Mouse (Mus musculus) forelimb bud, embryonic 11.5 days (tissue): ENCODE measurements around the gene Fam19a4.
A peak's percentile ranks its signal among the peaks of the same experiment; 100 is the strongest.
"Not testable (repeated sequence)": the region's sequence is repeated elsewhere in the genome, so short reads cannot be mapped to it uniquely, and the experiment has no call there.

Experiments
- DNase-seq: peaks from one replicate; pipeline ENCODE4 v3.0.0-alpha.2; 2012; ENCODE audit warnings: low read depth, low spot score

Fam19a4 gene

DNA sequence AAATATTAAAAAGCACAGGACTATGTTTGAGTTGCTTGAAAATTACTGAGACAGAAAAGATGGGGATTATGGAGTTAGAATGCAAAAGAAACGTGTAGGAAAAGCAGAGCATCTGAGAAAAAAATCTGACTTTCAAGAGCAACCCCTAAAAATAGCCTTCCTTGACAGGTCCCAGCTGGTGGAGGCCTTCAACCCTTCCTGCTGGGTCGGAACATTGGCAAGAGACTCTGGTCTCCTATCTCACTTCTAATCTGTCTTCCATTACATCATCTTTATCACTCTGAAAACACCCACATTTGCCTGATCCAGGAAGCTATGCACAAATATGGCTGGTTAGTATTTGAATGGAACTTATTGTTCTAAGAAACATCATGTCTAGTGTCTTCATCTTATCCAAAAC is 115.4 kb downstream of the Fam19a4 start:
- no peak for DNase-seq

DNA sequence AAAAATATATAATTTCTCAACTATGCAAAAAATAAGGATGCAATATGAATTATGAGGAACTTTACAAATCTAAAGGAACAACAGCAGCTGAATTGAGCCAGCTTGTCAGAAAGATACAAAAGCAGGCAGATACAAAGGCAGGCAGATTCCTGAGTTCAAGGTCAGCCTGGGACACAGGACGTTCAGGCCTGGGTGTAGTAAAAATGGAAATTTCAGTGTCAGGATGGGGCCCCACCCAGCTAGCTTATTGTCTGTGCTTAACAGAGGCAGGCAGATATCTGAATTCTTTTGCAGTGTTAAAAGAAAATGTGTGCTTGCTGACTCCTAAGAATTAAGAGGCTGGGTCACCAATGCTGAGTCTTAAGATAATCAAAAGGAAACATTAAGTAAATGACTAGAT is 124.4 kb downstream of the Fam19a4 start:
- DNase-seq, result no peak

DNA sequence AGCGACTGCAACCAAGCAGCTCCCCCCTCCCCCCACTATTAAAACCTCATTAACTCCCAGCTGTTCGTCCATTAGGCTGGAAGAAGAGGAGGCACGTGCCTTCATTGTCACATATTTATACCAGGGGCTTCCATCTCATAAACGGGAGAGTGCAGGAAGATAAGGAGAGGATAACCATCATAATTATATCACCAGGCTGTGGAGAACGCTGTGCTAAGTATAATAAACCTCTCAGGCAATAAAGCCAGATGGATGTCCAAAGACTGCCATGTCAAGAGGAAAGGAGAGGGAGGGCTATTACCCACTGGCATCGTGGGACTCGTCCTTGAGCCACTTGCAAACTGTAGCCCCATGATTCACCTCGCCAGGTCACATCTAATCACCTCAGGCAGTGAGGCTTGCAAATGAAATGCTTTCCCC is 151.1 kb downstream of the Fam19a4 start:
- no peak for DNase-seq

DNA sequence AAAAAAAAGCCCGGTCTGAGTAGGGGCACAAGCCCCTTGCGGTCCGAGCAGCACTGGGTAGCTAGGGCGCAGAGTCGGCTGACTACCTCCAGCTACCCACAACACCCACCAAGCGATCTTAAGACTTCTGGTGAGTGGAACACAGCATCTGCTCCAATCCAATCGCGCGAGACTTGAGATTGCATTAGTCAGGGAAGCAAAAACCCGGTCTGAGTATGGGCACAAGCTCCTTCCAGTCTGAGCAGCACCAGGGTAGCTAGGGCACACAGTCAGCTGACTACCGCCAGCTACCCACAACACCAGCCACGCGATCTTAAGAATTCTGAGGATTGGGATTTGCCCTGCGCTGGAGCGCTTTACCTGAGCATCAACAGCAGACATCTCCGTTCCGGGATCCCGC is 183.1 kb downstream of the Fam19a4 start:
- not testable (repeated sequence) for DNase-seq

DNA sequence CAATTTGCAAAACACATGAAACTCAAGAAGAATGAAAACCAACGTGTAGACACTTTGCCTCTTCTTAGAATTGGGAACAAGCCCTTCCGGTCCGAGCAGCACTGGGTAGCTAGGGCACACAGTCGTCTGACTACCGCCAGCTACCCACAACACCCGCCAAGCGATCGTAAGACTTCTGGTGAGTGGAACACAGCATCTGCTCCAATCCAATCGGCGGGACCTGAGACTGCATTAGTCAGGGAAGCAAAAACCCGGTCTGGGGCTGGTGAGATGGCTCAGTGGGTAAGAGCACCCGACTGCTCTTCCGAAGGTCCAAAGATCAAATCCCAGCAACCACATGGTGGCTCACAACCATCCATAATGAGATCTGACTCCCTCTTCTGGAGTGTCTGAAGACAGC is 183.6 kb downstream of the Fam19a4 start:
- DNase-seq, result not testable (repeated sequence)

DNA sequence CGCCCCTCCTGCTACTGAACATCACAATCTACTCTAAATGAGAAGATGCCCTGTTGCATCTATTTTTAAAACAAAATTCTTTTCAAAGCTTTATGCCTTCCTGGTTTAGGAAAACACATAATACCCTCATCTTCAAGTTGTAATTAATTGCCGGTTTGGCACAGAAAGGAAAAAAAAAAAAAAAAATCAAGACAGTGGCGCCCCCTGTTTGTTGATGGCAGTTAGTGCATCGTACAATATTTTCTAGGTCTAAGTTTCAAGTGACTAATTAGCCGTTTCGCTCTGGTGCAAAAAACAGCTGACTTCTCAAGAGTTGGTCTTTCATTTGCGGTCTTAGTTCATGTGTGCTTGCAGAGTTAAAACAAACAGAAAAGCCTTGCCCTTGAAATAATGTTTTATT is 207.1 kb downstream of the Fam19a4 start:
- no peak for DNase-seq

DNA sequence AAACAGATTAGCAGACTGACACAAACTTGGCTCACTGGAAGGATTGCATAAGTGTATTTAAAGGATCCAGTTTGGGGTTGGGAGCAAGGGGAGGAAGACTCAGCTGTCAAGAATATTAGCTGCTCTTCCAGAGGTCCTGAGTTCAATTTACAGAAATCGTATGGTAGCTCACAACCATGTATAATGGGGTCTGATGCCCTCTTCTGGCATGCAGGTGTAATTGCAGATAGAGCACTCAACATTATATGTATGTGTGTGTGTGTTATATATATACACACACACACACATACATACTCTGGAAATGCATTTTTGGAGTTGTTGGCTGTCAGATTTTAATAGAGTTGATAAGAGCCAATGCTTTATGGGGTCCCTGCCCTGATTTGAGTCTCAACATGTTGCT is 216.3 kb downstream of the Fam19a4 start:
- DNase-seq, result peak; percentile 17

DNA sequence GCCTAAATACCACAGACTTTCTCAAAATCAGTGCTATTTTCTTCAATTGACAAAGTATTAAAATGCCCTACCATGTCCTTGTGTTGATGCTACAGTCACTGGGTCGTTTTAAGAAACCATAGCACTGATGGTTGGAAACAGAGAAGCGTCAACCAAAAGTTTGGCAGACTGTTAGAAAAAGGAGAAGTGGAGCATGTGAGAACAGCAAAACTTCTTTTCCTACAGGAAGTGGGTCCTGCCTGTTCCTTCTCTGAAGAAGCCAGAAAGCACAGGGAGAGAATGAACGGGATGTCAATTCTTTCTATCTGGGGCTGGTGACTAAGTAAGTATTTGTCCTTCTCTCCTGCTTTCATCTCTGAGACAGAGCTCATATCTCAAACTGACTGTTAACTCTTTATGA is 219.6 kb downstream of the Fam19a4 start:
- DNase-seq, result no peak

DNA sequence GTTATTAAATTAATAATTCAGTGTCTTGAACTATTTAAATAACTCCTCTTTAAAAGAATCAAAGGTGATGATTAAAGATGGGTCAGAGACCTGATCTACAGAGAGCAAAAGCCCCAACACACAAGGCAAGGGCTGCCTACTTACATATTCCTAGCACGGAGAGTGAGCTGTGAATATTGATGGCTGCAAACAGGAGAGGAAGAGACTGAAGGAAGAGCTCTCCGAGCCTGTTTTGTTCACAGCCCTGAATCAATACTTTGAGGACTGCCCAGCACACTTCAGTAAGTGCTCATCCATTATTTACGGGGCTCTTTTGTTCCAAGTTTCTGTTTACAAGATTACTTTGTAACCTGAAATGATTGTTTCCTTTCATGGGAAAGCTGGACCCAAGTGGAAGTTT is 233.6 kb downstream of the Fam19a4 start:
- no peak for DNase-seq

DNA sequence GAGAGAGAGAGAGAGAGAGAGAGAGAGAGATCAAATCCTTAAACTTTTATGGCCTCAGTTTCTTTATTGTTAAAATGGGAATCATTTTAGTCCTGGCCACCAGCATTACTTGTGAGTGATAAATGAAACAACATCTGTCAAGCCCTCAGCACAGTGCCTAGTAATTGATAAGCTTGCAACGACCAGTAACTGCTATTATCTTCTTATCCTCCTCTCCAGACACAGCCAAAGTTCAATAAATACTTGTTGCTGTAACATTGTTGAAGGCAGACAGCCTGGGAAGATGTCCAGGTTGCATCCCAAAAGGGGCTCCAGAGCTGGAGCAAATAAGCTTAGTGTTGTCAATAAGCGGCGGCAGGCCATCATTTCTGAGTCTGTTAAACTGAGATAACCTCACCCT is 257.2 kb downstream of the Fam19a4 start:
- DNase-seq, result no peak

DNA sequence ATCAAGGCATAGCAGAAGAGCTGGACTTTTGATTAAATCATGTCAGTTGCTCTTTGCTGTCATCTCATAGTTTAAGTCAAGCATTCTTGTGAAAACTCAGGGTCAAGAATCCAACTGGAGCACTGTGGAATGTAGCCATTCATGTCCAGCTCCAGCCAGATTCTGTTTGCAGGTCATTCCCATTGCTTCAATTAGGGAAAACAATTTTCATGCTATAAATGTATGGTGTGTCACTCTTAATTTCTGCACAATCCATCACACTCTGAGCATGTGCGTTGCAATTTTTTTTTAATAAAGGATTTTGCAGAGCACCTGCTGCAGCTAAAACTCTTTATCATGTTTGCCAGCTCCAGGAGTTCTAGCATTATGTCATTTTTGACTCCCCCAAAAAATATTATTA is 261.5 kb downstream of the Fam19a4 start:
- no peak for DNase-seq

DNA sequence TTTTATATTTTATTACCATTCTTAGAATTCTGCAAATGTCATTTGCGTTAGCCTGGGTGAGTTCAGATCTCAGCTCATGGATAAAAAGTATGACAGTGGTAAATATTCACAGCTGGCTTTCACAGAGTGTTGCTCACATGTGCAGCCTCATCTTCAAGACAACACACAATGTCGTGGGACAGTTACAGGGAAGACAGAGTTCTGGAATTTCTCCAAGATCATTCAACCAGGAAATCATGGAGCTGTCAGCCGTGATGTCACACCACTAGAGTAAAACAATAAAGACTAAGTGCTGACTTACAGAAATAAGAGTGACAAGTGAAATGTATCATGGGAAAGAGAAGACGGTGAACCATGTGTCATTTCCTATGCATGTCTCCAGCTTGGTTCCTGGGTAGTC is 262.8 kb downstream of the Fam19a4 start:
- DNase-seq, result no peak
